Mouse (Mus musculus): ENCODE measurements around the gene Trpm1.

Gene Trpm1

GRCm38 (mm10) chr7:64237747-64238146 is 84.1 kb downstream of the Trpm1 start:
- no peak for DNase-seq

DNA sequence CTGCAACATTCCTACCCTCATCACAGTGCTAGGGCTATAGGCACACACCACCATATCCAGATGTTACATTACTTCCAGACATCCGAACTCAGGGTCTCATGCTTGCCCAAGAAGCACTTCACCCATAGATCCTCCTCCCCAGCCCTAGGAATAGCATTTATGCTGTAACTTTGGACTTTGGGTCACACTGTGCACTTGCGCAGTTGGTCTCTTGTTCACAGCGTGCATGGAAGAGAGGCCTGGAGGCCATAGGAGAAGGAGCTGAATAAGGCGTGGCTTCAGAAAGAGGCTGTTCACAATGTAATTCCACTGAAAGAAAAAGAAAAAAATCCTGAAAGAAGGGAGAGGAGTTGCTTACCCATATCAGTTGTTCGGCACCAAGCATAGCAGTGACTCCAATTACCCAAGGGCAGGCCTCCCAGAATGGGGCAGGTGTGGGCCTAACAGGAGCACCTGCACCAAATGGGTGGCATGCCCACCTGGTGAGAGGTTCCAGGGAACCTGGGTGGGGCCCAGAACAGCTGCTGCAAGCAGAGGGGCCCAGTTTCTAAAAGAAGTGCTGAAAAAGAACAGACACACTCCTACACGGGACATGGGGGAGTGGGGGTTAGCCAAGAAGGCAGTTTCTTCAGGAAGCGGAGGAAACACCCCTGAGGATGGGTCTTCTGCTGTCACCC is 84.9 kb downstream of the Trpm1 start:
- DNase-seq, result no peak

GRCm38 (mm10) chr7:64239138-64239805 is 85.6 kb downstream of the Trpm1 start:
- DNase-seq, result no peak

GRCm38 (mm10) chr7:64239806-64240315 is 86.2 kb downstream of the Trpm1 start:
- no peak for DNase-seq

- no peak for DNase-seq
Measured at GRCm38 (mm10) chr7:64242424-64242823, 88.8 kb downstream of the Trpm1 start.

GRCm38 (mm10) chr7:64244371-64244770 is 90.7 kb downstream of the Trpm1 start:
- DNase-seq, result no peak

GRCm38 (mm10) chr7:64246713-64247112 is 93.1 kb downstream of the Trpm1 start:
- no peak for DNase-seq

DNA sequence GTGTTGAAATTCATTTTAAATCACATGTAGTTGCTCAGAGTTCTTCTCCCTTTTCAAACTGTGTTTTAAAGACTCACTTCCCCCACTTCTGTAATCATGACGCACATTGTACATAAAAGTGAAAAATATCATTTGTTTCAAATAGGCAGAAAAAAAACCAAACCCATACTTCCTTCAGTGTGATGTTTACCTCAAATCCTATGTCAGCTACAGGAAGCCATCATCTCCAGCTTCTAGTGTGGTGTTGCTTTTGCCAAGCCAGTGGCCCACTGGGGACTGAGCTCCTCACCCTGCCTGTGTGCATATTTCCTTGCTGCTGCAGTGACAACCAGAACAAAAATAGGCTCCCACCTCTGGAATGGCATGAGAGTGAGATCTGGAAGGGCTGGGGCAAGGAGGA is 94.7 kb downstream of the Trpm1 start:
- DNase-seq, result no peak

DNA sequence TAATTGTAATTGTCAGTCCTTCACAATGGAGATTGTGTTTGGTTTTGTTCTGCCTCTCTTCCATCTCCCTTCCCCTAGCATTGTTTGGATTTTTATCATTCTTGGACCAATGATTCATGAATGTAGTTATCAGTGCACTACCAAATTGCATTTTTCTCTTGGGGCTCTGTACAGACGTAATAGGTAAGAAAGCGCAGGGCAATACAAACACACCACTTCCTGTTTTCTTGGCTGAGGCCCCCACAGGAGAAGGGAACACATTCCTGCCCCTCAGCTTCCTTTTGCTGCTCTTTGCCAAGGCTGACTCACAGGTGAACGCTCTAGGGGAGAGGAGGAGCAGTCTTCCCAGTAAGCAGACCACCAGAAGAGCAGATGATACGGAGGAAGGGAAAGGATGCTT is 96.1 kb downstream of the Trpm1 start:
- no peak for DNase-seq

DNA sequence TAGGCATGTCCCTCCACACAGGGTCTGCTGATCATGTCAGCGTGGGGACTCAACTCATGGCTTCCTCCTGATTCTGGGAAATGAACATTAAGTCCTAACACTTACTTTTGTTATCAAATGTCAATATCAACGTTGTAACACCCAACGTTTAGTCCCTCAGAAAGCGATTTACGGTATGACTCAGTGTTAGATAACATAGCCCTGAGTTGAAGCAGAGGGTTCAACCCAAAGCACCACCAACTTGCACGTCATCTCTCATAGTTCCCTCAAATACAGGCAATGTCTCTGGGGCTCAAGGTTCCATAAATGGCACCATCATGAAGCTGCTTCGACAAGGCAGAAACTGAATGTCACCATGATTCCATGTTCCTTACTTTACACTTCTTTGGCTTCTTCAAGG is 96.8 kb downstream of the Trpm1 start:
- no peak for DNase-seq

DNA sequence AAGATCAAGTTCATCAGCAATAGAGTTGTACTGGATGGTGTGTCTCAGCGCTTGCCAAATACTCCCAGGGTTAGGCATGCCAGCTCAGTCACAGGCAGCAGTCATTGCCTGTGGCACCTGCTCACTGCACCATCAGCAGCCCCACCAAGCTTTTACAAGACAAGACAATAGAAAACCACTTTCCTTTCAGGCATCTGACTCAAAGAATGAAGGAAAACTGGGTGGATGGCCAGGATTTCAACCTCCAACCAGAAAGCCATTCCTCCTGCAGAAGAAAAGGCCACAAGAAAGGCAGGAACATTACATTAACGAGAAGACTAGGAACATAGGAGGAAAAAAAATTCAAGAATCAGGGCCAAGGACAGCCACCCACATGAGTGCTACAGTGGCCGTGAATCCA is 100.1 kb downstream of the Trpm1 start:
- no peak for DNase-seq

DNA sequence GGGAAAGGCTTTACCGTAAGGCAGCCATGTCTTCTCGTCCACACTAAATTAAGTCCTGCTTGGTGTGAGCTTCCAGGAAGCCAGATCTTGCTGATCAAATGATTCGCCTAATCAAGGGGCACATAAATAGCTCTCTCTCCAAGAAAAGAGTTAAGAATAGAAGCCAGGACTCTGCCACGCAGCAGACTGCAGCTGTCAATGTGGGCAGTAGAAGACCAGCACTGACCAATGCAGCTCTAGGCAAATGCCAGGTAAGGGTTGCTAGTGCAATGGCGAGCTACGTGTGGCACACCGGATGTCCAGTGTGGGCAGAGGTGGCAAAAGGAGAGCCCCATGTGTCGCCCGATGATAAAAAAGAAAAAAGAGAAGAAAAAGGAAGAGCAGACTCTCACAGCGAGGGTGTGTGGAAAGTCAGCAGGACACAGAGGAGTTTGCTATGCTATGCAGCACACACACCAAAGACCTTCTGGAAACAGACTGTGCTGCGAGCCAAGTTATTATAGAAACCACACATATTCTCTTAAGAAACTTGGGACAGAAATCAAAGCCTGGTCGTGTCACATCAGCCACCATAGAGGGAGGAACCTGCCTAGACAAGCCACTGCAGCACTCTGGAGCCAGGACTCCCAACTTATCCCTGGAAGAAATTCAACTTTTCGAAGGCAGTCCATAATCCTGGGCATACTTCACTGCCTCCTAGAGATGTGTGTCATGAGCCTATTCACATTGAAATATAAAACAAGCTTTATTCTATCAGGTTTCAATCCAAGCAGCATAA is 112.1 kb downstream of the Trpm1 start:
- no peak for DNase-seq

- no peak for DNase-seq
Measured at GRCm38 (mm10) chr7:64266587-64266986, 113.0 kb downstream of the Trpm1 start.

DNA sequence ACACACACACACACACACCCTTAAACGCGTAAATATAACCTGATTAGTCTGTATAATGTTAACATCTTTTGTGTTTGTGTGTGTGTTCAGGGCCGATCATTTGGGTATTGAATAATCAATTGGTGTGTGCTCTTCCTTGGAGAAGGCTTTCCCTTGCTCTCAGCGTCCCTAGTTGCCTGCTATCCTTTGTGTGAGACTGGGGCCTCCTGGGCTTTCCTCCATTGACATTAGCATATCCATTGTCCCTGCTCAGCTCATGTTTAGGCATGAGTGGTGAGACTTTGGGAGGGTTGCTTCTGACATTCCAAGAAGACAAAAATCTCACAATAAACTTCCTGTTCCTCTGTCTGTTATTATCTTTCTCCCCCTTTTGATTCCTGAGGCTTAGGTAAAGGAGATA is 118.3 kb downstream of the Trpm1 start:
- no peak for DNase-seq

DNA sequence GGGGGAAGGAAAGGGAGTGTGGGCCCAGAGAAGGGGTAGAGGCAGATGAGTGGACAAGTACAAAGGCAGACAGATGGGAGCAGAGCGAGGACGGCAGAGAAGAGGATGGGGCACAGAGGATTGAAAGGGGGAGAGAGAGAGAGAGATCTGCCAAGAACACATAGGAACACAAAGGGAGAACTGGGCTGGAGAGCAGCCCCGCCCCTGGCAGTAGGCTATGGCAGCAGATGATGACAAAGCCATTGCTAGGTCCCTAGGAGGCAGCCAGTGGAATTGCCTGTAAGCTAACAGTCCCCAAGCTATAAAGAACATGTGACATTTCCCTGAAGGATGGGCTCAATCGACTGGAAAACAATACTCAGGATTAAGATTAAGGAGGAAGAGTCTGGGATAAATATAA is 121.9 kb downstream of the Trpm1 start:
- DNase-seq, result no peak

- DNase-seq, result no peak
Measured at GRCm38 (mm10) chr7:64276921-64277320, 123.3 kb downstream of the Trpm1 start.

- DNase-seq, result no peak
Measured at GRCm38 (mm10) chr7:64278526-64278925, 124.9 kb downstream of the Trpm1 start.

DNA sequence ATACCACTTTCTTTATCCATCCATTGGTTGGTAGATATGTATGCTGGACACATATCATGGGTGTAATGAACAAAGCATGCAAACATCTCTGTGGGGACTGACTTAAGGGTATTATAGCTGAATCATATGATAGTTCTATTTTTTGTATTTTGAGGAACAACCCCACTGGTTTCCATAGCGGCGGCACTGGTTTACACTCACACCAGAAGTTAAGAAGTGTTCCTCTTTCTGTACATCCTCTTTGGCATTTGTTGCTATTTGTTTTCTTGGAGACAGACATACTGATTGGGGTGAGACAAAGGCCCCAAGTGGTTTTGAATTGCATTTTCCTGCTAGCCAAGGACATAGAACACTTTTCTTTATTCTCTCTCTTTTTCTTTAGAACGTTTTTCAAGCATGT is 125.9 kb downstream of the Trpm1 start:
- DNase-seq, result no peak

DNA sequence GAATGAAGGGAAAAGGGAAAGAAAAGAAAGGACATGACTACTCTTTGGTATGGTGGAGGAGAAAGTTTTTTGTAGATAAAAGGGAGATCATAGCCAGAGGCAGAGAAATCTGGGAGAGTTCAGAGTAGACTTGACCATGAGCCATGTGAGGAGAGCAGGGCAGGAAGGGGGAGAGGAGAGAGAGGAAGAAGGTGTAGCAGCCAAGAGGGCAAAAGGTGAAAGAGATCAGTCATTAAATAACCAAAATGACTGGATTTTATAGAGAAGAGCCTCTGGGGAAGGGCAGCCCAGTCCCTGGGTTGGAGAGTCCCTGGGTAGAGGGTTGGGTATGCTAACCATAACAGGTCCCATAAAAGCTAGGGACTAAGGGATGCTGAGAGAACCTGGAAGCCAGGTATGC is 132.9 kb downstream of the Trpm1 start:
- peak; percentile 21 for DNase-seq

- peak; percentile 98 for DNase-seq
Measured at GRCm38 (mm10) chr7:64287414-64288091, 133.9 kb downstream of the Trpm1 start, which contains the start of gene Mtmr10. Mtmr10 (plus strand) TSS chr7:64287653.

DNA sequence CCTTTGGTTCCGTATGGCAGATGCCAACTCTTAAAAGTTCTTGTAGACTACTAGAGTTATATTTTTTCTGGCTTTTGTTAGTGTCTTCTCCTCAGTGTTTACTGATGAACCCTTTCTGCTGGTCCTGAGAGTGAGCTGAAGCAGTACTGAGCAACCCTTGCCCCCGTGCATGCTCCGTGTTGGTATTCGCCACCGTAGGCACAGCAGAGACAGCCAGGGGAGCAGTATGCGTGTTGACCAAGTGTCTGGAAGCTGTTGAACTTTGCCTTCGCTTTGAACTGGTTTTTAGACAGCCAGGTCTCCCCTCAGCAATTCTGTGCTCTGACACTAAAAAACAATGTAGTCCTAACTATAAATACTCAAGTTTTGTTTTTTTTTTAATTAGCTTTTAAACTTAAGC is 135.8 kb downstream of the Trpm1 start:
- peak; percentile 79 for DNase-seq

DNA sequence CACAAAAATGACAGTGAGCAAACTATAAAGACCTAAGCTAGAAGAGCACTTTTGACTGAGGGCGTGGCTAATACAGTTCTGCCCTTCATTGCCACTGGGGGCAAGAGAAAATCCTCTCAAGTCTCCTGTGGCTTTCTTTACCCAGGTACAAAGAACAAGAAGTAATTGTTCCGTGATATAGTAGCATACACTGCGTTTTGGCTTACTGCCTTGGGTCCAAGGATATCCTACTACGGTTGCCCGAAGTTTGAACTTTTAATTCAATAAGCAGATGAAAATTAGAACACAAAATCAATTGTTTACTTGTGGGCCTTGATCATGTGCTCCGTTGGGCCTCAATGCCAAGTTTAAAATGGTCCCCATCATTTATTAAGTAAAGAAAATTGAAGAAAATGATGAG is 136.8 kb downstream of the Trpm1 start:
- no peak for DNase-seq

GRCm38 (mm10) chr7:64291722-64292121 is 138.1 kb downstream of the Trpm1 start:
- DNase-seq, result no peak
